Mouse (Mus musculus) MN1 (cell line): ENCODE data around the gene Capn9.

Experiments
- DNase-seq: peaks from one replicate; pipeline ENCODE4 v3.0.0-alpha.2; 2016; ENCODE audit warnings: low spot score

The Capn9 gene

GRCm38 (mm10) chr8:124572430-124572775 is 3.5 kb upstream of the Capn9 start:
- no peak for DNase-seq

- DNase-seq: peak; percentile 92
These were observed 2.2 kb upstream of the Capn9 start for GRCm38 (mm10) chr8:124573552-124574340.

- DNase-seq: no peak
These were observed 840 bp downstream of the Capn9 start for GRCm38 (mm10) chr8:124576751-124577150.

GRCm38 (mm10) chr8:124585718-124586425 is 10.0 kb downstream of the Capn9 start:
- no peak for DNase-seq

GRCm38 (mm10) chr8:124586556-124586955 is 10.6 kb downstream of the Capn9 start:
- no peak for DNase-seq

- DNase-seq: no peak
These were observed 13.5 kb downstream of the Capn9 start for GRCm38 (mm10) chr8:124589393-124589792.

- DNase-seq: no peak
These were observed 28.2 kb downstream of the Capn9 start for GRCm38 (mm10) chr8:124604066-124604465.

GRCm38 (mm10) chr8:124608239-124608971 is 32.5 kb downstream of the Capn9 start:
- DNase-seq: no peak

- no peak for DNase-seq
These were observed 33.1 kb downstream of the Capn9 start for GRCm38 (mm10) chr8:124608972-124609353.

- no peak for DNase-seq
These were observed 38.4 kb downstream of the Capn9 start for GRCm38 (mm10) chr8:124614325-124614724.

GRCm38 (mm10) chr8:124617266-124617869 is 41.5 kb downstream of the Capn9 start:
- peak; percentile 87 for DNase-seq

GRCm38 (mm10) chr8:124618252-124618651 is 42.3 kb downstream of the Capn9 start:
- DNase-seq: no peak

GRCm38 (mm10) chr8:124621255-124621654 is 45.3 kb downstream of the Capn9 start:
- DNase-seq: no peak

- DNase-seq: no peak
These were observed 50.3 kb downstream of the Capn9 start for GRCm38 (mm10) chr8:124626251-124626650.

- DNase-seq: peak; percentile 32
These were observed 54.6 kb downstream of the Capn9 start for GRCm38 (mm10) chr8:124630489-124630888.

- DNase-seq: no peak
These were observed 55.0 kb downstream of the Capn9 start for GRCm38 (mm10) chr8:124630891-124631290.

- DNase-seq: no peak
These were observed 56.1 kb downstream of the Capn9 start for GRCm38 (mm10) chr8:124631966-124632365.

GRCm38 (mm10) chr8:124633001-124633703 is 57.2 kb downstream of the Capn9 start:
- DNase-seq: peak; percentile 34

- DNase-seq: no peak
These were observed 58.7 kb downstream of the Capn9 start for GRCm38 (mm10) chr8:124634411-124635246.

GRCm38 (mm10) chr8:124635247-124635502 is 59.3 kb downstream of the Capn9 start:
- no peak for DNase-seq

GRCm38 (mm10) chr8:124641599-124641998 is 65.7 kb downstream of the Capn9 start:
- no peak for DNase-seq
